Mouse (Mus musculus): ENCODE measurements around the gene Mcat.
A peak's percentile ranks its signal among the peaks of the same experiment; 100 is the strongest.

Mcat gene

GRCm38 (mm10) chr15:83575543-83575942 is 12.0 kb upstream of the Mcat start:
- no peak for DNase-seq

GRCm38 (mm10) chr15:83574731-83575351 is 11.3 kb upstream of the Mcat start:
- no peak for DNase-seq

DNA sequence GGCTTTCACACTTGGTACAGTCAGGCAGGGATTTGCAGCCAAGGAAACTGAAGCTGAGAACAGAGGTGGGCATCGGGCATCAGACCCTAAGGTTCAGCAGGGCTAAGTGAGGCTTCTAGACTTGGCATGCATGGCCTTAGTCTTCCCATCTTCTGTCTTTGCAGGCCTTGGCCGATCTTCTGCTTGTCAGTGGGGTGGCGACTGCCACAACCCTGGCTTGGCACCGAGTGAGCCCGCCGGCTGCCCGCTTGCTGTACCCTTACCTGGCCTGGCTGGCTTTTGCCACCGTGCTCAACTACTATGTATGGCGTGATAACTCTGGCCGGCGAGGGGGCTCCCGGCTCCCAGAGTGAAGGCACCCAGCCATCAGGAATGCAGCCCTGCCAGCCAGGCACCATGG is 10.0 kb upstream of the Mcat start:
- DNase-seq: no peak

- DNase-seq: no peak
Measured at GRCm38 (mm10) chr15:83572132-83572531, 8.5 kb upstream of the Mcat start.

GRCm38 (mm10) chr15:83571636-83572035 is 8.0 kb upstream of the Mcat start:
- no peak for DNase-seq

- peak; percentile 25 to 27 for DNase-seq
Measured at GRCm38 (mm10) chr15:83570641-83571040, 7.1 kb upstream of the Mcat start.

DNA sequence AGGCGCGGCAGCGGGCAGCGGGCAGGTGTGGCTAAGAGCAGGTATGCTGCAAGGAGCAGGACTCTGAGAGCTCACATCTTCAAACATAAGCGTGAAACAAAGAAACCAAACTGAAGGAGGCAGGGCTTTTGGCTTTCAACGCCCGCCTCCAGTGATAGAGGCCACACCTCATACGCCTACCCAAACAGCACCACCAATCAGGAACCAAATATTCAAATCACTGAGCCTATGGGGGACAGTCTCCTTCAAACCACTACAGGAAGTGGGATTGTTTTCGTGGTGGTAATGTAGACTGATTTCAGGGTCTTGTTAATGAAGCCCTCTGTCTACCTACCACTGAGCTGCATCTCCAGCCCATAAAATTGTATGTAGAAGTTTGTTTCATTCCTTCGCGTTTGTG is 6.1 kb upstream of the Mcat start:
- DNase-seq: no peak

DNA sequence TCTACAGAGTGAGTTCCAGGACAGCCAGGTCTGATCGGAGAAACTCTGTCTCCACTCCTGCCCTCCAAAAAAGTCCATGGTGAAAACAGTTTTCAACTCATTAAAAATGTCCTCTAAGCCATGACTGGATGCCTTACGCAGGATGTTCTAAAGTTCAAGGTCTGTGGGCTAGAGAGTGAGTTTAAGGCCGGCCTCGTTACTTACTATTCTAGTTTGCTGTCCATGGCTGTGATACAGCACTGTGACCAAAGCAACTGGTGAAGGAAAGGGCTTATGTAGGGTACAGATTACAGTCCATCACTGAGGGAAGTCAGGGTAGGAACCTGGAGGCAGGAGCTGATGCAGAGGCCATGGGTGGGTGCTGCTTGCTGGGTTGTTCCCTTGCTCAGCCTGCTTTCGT is 5.0 kb upstream of the Mcat start:
- DNase-seq: no peak

- DNase-seq: no peak
Measured at GRCm38 (mm10) chr15:83567728-83568127, 4.1 kb upstream of the Mcat start.

GRCm38 (mm10) chr15:83566006-83566405 is 2.4 kb upstream of the Mcat start:
- DNase-seq: no peak

GRCm38 (mm10) chr15:83565434-83565833 is 1.8 kb upstream of the Mcat start:
- DNase-seq: no peak

GRCm38 (mm10) chr15:83563857-83564651 is 467 bp upstream of the Mcat start:
- DNase-seq: peak; percentile 43 to 51

GRCm38 (mm10) chr15:83562626-83563270 is 839 bp downstream of the Mcat start:
- DNase-seq: peak; percentile 74 to 76

- no peak for DNase-seq
Measured at GRCm38 (mm10) chr15:83560941-83561477, 2.6 kb downstream of the Mcat start.

GRCm38 (mm10) chr15:83555161-83555974 is 8.2 kb downstream of the Mcat start:
- DNase-seq: peak; percentile 87 to 89

GRCm38 (mm10) chr15:83553831-83554230 is 9.8 kb downstream of the Mcat start:
- peak; percentile 18 to 31 for DNase-seq

GRCm38 (mm10) chr15:83550137-83550536 is 13.4 kb downstream of the Mcat start:
- DNase-seq: no peak

DNA sequence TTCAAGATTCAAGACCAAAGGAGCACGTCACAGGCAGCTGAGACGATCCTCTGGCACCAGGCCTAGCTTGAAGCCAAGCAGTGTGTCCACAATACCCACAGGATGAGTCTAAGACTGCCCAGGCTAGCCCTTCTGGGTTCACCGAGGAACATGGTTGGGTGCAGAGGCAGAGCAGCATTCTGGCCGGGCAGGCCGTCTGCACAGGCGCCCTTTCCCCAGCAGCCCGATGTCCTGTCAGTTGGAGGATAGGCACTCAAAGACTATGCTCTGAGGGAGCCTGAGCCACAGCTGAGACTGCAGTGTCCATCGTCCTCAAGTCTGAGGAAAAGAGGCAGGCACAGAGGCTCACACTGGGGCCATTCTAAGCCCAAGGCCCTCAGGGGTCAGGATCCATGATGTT is 16.4 kb downstream of the Mcat start:
- DNase-seq: no peak

- DNase-seq: no peak
Measured at GRCm38 (mm10) chr15:83546029-83546428, 17.6 kb downstream of the Mcat start.

DNA sequence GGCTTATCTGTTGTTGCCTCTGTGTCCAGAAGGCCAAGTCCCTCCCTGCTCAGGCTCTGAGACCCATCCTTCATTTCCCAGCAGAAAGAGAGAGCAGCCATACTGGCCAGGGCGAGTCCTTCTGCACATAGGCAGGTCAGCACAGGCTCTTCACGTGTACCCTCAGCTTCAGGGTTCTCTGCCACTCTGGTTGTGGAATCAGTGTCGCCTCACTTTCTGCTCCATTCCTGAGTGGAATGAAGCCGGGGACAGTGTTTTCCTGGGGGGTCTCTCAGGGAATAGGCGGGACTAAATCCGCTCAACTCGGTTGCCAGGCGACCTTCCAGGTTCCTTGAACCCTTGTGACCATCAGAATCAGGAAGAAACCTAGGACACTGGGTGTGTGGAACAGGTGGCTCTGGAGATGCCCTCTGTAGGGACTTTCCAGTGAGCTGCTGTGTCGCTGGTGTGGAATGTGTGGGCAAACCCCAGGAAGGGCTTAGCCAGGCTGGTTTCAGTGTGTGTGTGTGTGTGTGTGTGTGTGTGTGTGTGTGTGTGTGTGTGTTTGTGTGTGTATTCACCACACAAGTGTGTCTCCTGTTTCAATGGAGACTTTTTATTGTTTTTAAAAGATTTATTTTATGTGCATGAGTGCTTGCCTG is 21.8 kb downstream of the Mcat start:
- no peak for DNase-seq

DNA sequence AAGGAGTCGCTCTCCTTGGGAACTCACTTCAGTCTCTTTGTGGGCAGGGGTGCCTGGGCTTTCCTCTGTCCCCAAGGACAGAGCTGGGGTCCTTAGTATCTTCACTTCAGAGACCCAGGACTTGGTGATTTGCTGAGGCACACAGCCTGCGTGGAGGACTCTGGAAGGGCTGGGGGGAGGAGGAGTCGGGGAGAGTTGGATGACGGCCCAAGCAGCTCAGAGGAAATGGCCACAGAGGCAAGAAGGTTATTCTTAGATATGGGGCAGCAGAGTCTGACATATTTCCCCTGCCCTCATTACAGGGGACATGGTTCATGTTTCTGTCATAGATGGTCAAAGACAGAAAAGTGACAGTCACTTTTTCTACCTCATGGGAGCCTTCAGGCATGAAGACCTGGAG is 23.7 kb downstream of the Mcat start:
- no peak for DNase-seq

DNA sequence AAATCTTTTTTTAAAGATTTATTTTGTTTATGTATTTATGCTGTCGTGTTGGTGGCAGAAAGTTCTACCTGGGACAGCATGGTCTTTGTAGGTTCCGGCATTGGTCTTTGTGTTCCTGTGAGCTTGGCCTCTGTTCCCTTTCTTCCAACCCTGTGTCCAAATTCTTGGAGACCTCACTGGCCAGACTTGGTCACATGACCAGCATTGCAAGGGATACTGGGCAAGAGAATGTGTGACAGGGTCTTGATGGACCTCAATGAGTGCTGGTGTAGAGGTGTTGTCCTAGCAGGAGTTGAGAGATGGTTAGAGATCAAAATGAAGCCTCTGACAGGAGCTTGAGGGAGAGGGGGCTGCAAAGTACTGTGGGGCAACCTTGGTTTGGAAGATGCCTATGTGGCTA is 24.7 kb downstream of the Mcat start:
- DNase-seq: no peak

DNA sequence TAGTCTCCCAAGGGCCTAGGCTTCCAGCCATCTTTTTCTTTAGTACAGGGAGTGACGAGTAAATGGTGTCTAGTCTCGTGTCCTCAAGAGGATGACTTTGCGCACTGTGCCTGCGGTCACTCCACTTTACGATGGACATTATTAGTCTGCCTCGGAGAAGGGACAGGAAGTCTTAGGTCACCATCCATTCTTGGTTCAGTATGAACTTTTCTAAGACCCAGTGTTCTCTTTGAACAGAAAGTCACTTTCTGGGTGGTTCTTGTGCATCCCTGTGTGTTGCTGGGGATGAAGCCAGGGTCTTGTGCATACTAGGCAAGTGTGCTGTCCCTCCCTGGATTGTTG is 27.7 kb downstream of the Mcat start:
- no peak for DNase-seq

Measured in B cell, adult 2 months (primary cell).